Mouse (Mus musculus) liver, adult 2 months (tissue): ENCODE data around the gene Casz1.

Experiments
- CTCF ChIP-seq: fragments of 200-500 bp; IDR thresholded peaks from 2 replicates; pipeline ENCODE4 v1.5.1; 2011; ENCODE audit warnings: low read depth, low read length, control low read depth
- POLR2A ChIP-seq: fragments of 200-500 bp; IDR thresholded peaks from 2 replicates; pipeline ENCODE4 v1.6.1; 2011; ENCODE audit warnings: low read length, control low read depth; ENCODE audit not compliant: insufficient read depth; ENCODE audit errors: extremely low read depth

GRCm38 (mm10) chr4:148900295-148901211 lies 96.3 kb downstream of the Casz1 start:
- TF ChIP-seq CTCF = no peak
- TF ChIP-seq POLR2A = no peak
